Mouse (Mus musculus) thymus, postnatal 0 days (tissue): Measurements from ENCODE around the gene Psmc3ip. TPM values are rescaled to one million over a fixed set of nuclear protein-coding genes. Genes with fewer than 3 reads are reported as not detected.
A peak's percentile ranks its signal among the peaks of the same experiment; 100 is the strongest.

ENCODE experiments used
- DNase-seq: peaks from one replicate; pipeline ENCODE4 v3.0.0-alpha.2; 2015; ENCODE audit warnings: low spot score
- microRNA-seq: library from miRNA; unstranded; fragments of <30 nt; microRNA quantifications from one replicate; pipeline ENCODE4, GENCODE M21; 2016; ENCODE audit warnings: borderline number of aligned reads
- polyA plus RNA-seq: library from polyadenylated mRNA; unstranded; fragments of >200 nt; fragmentation: Nextera tagmentation; extraction: Ambion mirVana; gene quantifications from 2 replicates; pipeline ENCODE4 v1.2.1, GENCODE M21; 2015

Psmc3ip gene
- polyA plus RNA-seq, 1 experiment from 2014 or later, result 39.0 TPM

DNA sequence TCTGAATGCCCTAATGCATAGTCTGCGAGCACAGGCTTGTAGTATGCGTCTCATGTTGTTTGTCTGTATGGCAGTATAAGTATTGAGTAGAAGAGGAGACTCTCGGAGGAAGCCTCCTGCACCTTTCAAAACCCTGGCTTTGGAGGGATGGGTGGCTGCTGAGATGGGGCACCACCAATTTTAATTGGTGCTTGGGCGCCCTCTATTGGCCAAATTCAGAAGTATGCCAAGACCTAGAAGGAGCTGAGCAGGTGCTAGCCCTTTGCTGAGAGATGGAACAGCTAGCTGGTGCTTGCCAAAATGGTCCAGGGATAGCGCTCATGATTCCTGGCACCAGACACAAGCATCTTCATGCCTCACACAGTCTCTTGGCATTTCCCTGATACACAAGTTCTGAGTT lies 37.4 kb downstream of the Psmc3ip start:
- peak; percentile 89 for DNase-seq

DNA sequence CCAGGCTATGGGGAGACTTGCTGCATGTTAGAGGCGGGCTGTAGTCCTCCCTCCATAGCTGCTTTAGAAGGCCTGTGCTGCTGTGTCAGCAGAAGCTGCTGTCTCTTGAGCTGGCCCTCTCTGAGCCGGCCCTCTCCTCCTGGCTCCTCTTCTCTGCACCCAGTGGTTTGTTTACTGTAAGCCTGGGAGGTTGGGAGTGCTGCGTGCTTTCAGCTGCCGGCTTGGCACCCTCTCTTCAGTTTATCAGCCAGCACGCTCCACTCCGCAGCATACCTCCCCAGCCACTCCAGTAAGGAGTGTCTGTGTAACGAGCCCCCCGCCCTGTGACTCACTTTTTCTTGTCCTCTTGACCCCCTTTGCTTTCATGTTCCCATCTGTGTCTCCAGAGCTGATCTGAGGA lies 38.4 kb downstream of the Psmc3ip start:
- DNase-seq, result no peak

DNA sequence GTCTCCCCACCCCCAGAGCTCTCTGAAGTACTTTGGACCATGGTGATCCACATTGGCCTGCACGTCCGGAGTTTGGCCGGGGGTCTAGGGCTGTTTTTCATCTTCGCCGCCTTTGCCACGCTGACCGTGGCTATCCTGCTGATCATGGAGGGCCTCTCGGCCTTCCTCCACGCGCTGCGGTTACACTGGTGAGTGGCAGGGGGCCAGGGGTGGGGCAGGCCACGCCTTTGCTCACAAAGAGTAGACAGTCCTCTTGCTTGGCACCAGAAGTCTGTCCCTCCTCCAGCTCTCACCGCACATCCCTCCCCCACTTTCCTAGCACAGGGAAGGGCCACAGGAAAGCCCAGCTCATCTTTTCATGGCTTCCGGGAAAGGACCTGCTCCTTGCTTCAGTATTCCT lies 39.8 kb downstream of the Psmc3ip start:
- DNase-seq, result no peak

DNA sequence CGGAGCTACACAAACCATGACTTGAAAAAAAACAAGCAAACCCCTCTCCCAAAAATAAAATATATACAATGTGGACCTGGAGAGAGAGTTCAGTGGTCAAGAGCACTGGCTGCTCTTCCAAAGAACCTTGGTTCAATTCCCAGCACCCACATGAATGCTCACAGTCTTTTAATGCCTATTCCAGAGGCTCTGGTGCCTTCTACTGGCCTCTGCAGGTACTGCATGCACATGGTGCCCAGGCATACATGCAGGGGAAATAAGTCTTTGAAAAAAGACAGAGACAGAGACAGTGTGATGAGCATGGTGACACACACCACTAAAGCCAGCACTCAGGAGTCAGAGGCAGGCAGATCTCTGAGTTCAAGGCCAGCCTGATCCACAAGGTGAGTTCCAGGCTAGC lies 41.3 kb downstream of the Psmc3ip start:
- no peak for DNase-seq

DNA sequence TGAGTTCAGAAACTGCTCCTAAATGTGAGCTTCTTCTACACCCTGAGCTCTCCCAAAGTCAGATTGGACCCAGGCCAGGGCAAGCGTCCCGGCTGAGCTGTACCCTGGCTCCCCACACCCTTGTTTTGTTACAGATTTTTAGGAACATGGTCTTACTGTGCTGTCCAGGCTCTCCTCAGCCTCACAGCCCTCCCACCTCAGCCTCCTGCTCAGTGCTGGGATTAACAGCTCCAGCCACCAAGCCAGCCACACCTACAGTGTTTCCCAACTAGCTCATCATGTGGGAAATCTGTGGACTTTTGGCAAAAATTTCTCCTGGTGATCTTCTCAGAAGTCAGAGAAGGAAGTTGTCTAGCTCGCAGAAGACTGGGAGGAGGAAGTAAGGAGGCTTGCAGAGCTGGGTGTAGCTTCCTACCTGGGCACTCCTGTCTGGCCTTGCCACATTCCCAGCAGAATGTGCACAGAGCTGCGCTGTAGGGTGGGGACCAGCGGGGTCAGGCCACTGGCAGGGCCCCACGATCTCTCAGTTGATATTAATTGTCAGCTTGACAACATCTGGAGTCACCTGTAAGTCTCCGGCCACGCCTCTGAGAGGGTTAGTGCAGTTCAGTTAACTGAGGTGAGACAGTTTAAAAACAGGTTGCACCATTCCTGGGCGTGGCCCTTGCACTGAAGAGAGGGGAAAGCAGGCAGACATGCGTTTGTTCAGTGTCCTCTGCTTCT lies 42.3 kb downstream of the Psmc3ip start:
- DNase-seq, result no peak

DNA sequence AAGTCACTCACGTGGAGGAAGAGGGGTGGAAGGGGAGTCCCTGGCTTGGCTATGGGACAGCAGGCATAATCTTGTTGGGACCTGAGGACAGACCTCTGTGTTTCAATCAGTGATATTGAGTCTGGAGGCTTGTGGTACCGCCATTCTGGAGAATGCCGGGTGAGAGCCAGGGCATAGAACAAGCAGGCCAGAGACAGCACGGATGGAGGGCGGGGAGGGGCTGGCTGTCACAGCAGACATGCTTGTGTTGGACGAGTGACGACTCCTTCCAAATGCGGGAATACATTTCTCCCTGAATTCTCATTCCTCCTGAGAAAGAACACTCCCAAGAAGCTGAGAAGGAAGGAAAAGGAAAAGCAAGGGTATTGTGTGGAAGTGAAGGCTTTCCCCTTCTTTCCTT lies 43.6 kb downstream of the Psmc3ip start:
- DNase-seq, result no peak

DNA sequence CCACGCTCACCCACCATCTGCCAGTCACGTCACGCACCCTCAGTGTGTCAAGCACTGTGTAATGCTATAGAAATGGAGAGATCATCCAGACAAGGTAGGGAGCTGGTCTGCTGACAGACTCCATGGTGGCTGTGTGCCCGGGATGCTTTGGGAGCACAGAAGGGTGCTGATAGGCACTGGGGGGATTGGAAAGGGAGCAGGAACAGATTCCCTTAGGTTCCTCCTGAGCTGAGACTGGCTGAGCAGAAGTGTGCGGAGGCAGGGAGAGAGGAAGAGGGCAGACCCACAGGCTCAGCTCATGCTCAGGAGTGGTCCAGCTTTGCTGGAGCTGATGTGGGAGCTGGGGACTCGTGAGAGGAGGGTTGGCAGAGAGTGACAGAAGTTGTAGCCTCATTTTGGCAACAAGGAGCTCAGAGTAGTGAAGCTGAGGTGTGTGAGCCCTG lies 44.2 kb downstream of the Psmc3ip start:
- no peak for DNase-seq

DNA sequence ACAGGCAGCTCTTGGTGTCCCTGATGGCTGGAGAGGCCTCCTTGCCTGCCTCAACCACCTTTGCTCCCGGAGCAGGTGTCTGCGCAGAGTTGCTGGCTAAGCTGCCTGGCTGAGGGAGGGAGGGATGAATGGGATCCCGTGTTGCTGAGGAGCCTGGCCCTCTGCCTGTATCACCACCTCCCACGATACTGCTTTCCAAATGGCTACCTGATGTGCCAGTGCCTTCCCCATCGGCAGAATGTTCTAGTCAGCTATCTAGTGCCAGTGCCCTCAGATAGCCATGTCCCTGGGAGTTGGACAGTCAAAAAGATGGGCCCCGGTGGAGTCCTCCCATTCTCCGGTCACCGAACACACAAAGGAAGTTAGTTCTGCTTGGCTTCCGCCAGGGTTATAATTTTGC lies 44.9 kb downstream of the Psmc3ip start:
- DNase-seq, result no peak

DNA sequence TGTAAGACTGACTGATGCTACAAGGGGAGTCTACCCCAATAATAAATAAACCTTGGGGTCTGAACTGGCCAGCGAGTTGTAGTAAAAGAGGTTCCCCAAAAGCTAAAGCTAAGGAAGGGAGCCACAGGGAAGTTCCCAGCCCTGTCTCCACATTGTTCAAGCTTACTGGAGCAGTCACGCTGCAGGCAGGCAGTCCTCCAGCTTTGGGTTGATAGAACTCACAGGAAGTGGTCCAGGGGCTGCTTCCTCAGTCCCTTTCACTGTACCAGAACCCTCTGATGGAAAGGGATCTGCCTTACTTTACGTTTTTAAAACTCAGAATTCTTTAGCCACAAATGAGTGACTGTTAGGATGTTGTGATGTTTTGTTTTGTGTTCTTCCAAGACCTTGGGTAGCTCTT lies 47.7 kb downstream of the Psmc3ip start:
- peak; percentile 30 for DNase-seq

DNA sequence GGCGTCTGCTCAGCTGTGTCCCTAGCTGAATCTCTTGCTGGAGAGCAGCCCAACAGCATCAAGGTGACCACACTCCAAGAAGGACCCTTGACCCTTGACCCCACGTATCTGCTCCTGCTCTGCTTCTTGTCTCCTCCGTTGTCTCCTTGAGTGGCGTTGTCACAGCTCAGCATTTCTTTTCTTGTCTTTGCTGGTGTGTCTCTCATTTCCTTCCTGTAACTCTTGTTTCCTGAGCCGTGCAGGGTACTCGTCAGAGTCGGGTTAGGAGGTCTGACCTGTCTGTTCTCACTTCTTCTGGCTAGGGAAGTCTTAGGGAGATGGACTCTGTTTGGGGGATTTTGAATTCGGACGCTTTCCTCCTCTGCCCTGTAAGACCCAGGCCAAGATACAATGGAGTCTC lies 48.8 kb downstream of the Psmc3ip start:
- DNase-seq, result peak; percentile 46

DNA sequence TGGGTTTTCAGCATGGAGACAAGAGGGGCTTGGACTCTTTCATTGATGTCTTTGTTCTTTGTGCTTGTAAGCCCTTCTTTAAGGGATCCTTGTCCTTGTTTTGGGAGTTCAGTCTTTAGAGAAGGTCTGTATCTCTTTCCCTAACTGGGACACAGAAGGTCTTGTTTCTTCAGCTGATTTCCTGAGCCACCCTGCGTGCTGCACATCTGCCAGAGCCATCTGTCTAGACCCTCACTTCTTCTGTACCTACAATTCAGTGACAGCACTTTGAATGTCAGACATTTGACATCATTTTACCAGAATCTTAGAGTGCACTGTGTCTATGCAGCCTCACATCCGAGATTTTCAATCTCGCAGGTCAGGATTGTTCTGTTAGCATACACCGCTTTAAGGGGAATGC lies 49.4 kb downstream of the Psmc3ip start:
- no peak for DNase-seq

Small RNA genes lying within 50 kb of the gene (microRNA-seq; reads per million reads assigned to microRNA genes)
- gene Gm27626, result not detected

Other genes with a start within 250 kb of the Psmc3ip start
- gene Stat5b, start 244.7 kb downstream of the Psmc3ip start, polyA plus RNA-seq, result 99.6 and 105 TPM in 2 replicates
- gene Stat5a, start 236.1 kb downstream of the Psmc3ip start, polyA plus RNA-seq, result 61.2 and 62.7 TPM in 2 replicates
- 79.7 and 84.2 TPM in 2 replicates for gene Stat3, start 155.9 kb downstream of the Psmc3ip start, polyA plus RNA-seq
- gene Cavin1, start 124.5 kb downstream of the Psmc3ip start, polyA plus RNA-seq, result 61.0 and 64.2 TPM in 2 replicates
- gene Atp6v0a1, start 86.0 kb downstream of the Psmc3ip start, polyA plus RNA-seq, result 17.6 and 19.1 TPM in 2 replicates
- gene Naglu, start 25.4 kb downstream of the Psmc3ip start, polyA plus RNA-seq, result 10.5 and 11.5 TPM in 2 replicates
- 0.10 and 0.13 TPM in 2 replicates for gene Hsd17b1, start 17.0 kb downstream of the Psmc3ip start, polyA plus RNA-seq
- 37.3 and 40.5 TPM in 2 replicates for gene Coasy, start 12.9 kb downstream of the Psmc3ip start, polyA plus RNA-seq
- 79.8 and 80.8 TPM in 2 replicates for gene Mlx, start 8.2 kb downstream of the Psmc3ip start, polyA plus RNA-seq
- gene Retreg3, start 24.5 kb upstream of the Psmc3ip start, polyA plus RNA-seq, result 20.9 and 22.2 TPM in 2 replicates
- 73.0 and 80.2 TPM in 2 replicates for gene Tubg1, start 24.5 kb upstream of the Psmc3ip start, polyA plus RNA-seq
- 1.5 and 1.6 TPM in 2 replicates for gene Tubg2, start 60.5 kb upstream of the Psmc3ip start, polyA plus RNA-seq
- gene Cntnap1, start 75.1 kb upstream of the Psmc3ip start, polyA plus RNA-seq, result 0.32 and 0.53 TPM in 2 replicates
- gene Plekhh3, start 75.9 kb upstream of the Psmc3ip start, polyA plus RNA-seq, result 2.4 and 2.8 TPM in 2 replicates
- 1.7 and 1.8 TPM in 2 replicates for gene Ccr10, start 80.0 kb upstream of the Psmc3ip start, polyA plus RNA-seq
- 13.7 and 13.8 TPM in 2 replicates for gene Ezh1, start 131.0 kb upstream of the Psmc3ip start, polyA plus RNA-seq
- gene Ramp2, start 150.6 kb upstream of the Psmc3ip start, polyA plus RNA-seq, result 29.6 and 30.8 TPM in 2 replicates
- 132 and 149 TPM in 2 replicates for gene Vps25, start 158.3 kb upstream of the Psmc3ip start, polyA plus RNA-seq
- gene Wnk4, start 165.1 kb upstream of the Psmc3ip start, polyA plus RNA-seq, result 1.4 and 2.1 TPM in 2 replicates
- 1.3 and 1.9 TPM in 2 replicates for gene Cntd1, start 183.6 kb upstream of the Psmc3ip start, polyA plus RNA-seq
- gene Coa3, start 183.7 kb upstream of the Psmc3ip start, polyA plus RNA-seq, result 164 and 179 TPM in 2 replicates
- 182 and 191 TPM in 2 replicates for gene Becn1, start 206.8 kb upstream of the Psmc3ip start, polyA plus RNA-seq
- gene Psme3, start 220.8 kb upstream of the Psmc3ip start, polyA plus RNA-seq, result 123 and 135 TPM in 2 replicates
- 0.76 and 1.0 TPM in 2 replicates for gene Aoc2, start 229.6 kb upstream of the Psmc3ip start, polyA plus RNA-seq
- 0.69 and 0.78 TPM in 2 replicates for gene Aoc3, start 235.2 kb upstream of the Psmc3ip start, polyA plus RNA-seq